In the genomic region with DNA sequence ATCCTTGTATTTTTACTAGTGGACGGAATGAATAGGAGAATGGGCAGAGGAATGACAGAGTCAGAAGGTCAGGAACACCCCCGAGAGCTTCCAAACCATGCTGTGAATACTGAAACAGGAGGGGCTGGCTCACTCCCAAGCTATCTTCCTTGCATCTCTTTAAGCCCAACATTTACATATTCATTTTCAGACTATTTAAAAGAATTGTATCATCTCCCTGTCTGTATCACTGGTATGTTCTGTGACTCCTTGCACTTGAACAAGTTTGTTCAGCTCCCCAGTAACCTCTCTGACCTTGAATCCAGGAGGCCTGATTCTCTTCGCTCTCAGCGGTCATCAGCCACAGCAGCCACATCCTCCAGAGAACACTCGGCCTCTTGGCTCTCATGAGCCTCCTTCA, we compare ENCODE assay signal across 31 mouse cellular contexts.
DNase-seq lines count a peak whose midpoint lies in the region; ATAC-seq lines count a peak whose summit lies in the region.
"Had no signal": no experiment of that assay in that cellular context is flagged by ENCODE, and none has a peak within 500 bp of the region (broad histone marks: within the 10 kb centered on the region; RNA-seq: fewer than 3 reads in every experiment).

No protein-coding gene starts in this region.

- H3K4me1 ChIP-seq in hindbrain, embryonic 10.5 days (replicated peaks): peaks cover 17% of the 10 kb centered on the region
- peaks cover 10% of the 10 kb centered on the region; the same call in 1 of the 2 replicates for H3K4me1 ChIP-seq in hindbrain, embryonic 13.5 days (replicated peaks)
- H3K4me1 ChIP-seq: embryonic facial prominence, embryonic 10.5 days; embryonic facial prominence, embryonic 15.5 days; forebrain, embryonic 15.5 days; hindbrain, embryonic 15.5 days; liver, embryonic 12.5 days; midbrain, embryonic 12.5 days had no signal

- no peak for DNase-seq in hindbrain, embryonic 10.5 days (ENCODE audit: low spot score)
- DNase-seq in right cerebral cortex, postnatal 14 days: peak; percentile 29
- no peak for DNase-seq in right cerebral cortex, adult 18-20 months
- peak; percentile 17 for DNase-seq in brain, adult 2 months (ENCODE audit: low read depth, low spot score)
- no peak for DNase-seq in spleen, adult 18-20 months
- DNase-seq in kidney, adult 18-20 months: no peak
- DNase-seq: adrenal gland, postnatal 14 days; B cell, adult 2 months; cerebellum, adult 2 months; cerebellum, postnatal 14 days; gastrocnemius, postnatal 36 days; heart, adult 18-20 months; heart, postnatal 4 days; kidney, adult 2 months; kidney, postnatal 36 days; left cerebral cortex, postnatal 4 days; liver, postnatal 0 days; lung, postnatal 36 days; thymus, adult 18-20 months; thymus, postnatal 25 days had no signal

- no peak overlapping the region for H3K9ac ChIP-seq in hindbrain, embryonic 13.5 days
- H3K9ac ChIP-seq: embryonic facial prominence, embryonic 15.5 days; forebrain, embryonic 15.5 days; heart, embryonic 12.5 days; hindbrain, embryonic 15.5 days; liver, embryonic 12.5 days; liver, postnatal 0 days; midbrain, embryonic 12.5 days had no signal

- no peak overlapping the region for H3K4me2 ChIP-seq in hindbrain, embryonic 13.5 days
- H3K4me2 ChIP-seq: embryonic facial prominence, embryonic 15.5 days; forebrain, embryonic 15.5 days; heart, embryonic 12.5 days; hindbrain, embryonic 15.5 days; liver, embryonic 12.5 days; midbrain, embryonic 12.5 days had no signal

- H3K27ac ChIP-seq in hindbrain, embryonic 10.5 days: peak overlapping the region; percentile 35; the same call in 1 of the 2 replicates
- H3K27ac ChIP-seq in hindbrain, embryonic 13.5 days: no peak overlapping the region
- H3K27ac ChIP-seq: embryonic facial prominence, embryonic 10.5 days; embryonic facial prominence, embryonic 15.5 days; forebrain, embryonic 15.5 days; hindbrain, embryonic 15.5 days; layer of hippocampus, adult 2 months; liver, embryonic 12.5 days; midbrain, embryonic 12.5 days had no signal

- H3K9me3 ChIP-seq in hindbrain, embryonic 10.5 days: no peaks in the 10 kb centered on the region
- H3K9me3 ChIP-seq in hindbrain, embryonic 13.5 days: no peaks in the 10 kb centered on the region
- H3K9me3 ChIP-seq: embryonic facial prominence, embryonic 10.5 days; embryonic facial prominence, embryonic 15.5 days; forebrain, embryonic 15.5 days; heart, embryonic 12.5 days; hindbrain, embryonic 15.5 days; liver, embryonic 12.5 days; midbrain, embryonic 12.5 days had no signal

- H3K27me3 ChIP-seq in hindbrain, embryonic 10.5 days (ENCODE audit: insufficient read depth, poor library complexity, severe bottlenecking): no peaks in the 10 kb centered on the region
- no peaks in the 10 kb centered on the region for H3K27me3 ChIP-seq in hindbrain, embryonic 13.5 days
- H3K27me3 ChIP-seq: embryonic facial prominence, embryonic 15.5 days; forebrain, embryonic 15.5 days; heart, embryonic 12.5 days; hindbrain, embryonic 15.5 days; liver, embryonic 12.5 days; midbrain, embryonic 12.5 days had no signal

- H3K4me3 ChIP-seq in hindbrain, embryonic 10.5 days: no peak overlapping the region
- no peak overlapping the region for H3K4me3 ChIP-seq in hindbrain, embryonic 13.5 days
- H3K4me3 ChIP-seq: embryonic facial prominence, embryonic 10.5 days; embryonic facial prominence, embryonic 15.5 days; forebrain, embryonic 15.5 days; heart, embryonic 12.5 days; hindbrain, embryonic 15.5 days; layer of hippocampus, adult 2 months; liver, embryonic 12.5 days; midbrain, embryonic 12.5 days had no signal

- WGBS in hindbrain, embryonic 10.5 days: 45% methylated on average over 5 of the region's 5 CpGs
- 43% methylated on average over 5 of the region's 5 CpGs for WGBS in hindbrain, embryonic 13.5 days

- ATAC-seq in hindbrain, embryonic 13.5 days (ENCODE audit: low FRiP score): no peak
- ATAC-seq: forebrain, embryonic 15.5 days; inflammation-experienced regulatory T-cells, adult 6 months; liver, embryonic 12.5 days; liver, postnatal 0 days had no signal

- H3K36me3 ChIP-seq in hindbrain, embryonic 10.5 days: no peaks in the 10 kb centered on the region
- H3K36me3 ChIP-seq in hindbrain, embryonic 13.5 days: no peaks in the 10 kb centered on the region
- H3K36me3 ChIP-seq: embryonic facial prominence, embryonic 10.5 days; embryonic facial prominence, embryonic 15.5 days; forebrain, embryonic 15.5 days; G1E; heart, embryonic 12.5 days; hindbrain, embryonic 15.5 days; liver, embryonic 12.5 days; midbrain, embryonic 12.5 days had no signal

Comparison
In these comparisons a context has a peak if more than half of its experiments do, and no peak if none do; other contexts are left out.
1. DNase-seq: peak in right cerebral cortex, postnatal 14 days (single experiment) and brain, adult 2 months (single experiment); none in hindbrain, embryonic 10.5 days (single experiment), right cerebral cortex, adult 18-20 months (single experiment), spleen, adult 18-20 months (0 of 2) and kidney, adult 18-20 months (single experiment).